Mouse (Mus musculus): ENCODE results near the gene Clybl.

The Clybl gene

DNA sequence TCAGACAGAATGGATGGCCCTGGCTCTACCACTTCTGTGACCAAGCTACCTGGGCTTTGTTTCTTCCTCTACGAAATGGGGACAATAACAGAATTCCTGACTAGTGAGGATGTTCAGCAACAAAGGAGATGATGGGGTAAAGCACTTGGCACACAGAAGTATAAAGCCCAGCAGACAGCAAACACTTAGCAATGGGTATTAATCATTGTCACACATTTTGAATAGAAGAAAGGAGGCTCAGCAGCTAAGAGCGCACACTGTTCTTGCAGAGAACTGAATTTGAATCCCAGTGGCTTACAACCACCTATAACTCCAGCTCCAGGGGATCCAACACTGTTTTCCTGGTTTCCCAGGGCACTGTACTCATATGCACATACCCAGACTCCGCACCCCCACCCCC lies 246.2 kb downstream of the Clybl start:
- no peak for DNase-seq (ENCODE audit: low spot score)

DNA sequence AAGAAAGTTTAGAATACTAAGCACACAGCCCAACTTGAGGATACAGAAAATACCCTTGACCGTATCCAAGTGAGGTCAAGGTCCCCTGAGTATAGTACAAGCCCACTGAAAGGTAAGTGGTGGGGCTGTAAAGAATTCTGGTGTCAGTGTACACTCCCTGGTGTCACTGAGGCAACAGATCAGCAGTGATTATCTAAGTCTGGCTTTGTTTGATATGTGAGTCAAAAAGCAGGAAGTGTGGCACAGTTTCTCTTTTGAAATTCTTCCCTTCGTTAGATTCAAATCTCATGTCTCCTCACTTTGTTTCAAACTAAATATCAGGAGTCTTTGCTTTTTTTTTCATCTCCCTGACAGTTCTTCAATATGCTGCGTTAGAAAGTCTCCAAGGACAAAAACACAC lies 251.1 kb downstream of the Clybl start:
- no peak for DNase-seq (ENCODE audit: low spot score)

DNA sequence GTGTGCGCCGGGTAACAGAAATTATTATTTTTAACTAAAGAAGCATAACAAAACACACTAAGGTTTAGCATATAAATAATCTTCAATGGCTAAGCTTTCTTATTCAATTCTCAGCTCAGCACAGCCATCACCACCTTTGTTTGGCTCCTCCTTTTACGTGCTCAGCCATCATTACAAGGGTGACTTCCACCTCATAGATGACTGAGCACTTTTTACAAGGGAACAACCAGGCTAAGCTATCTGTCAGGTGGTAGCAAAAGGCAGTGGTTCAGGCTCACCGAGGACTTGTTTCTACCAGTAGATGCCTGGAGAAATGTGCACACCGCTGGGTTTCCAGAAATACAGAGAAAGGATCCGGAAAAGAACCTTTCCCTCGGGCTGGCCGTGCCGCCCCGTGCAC lies 252.5 kb downstream of the Clybl start:
- DNase-seq (ENCODE audit: low spot score) = no peak

GRCm38 (mm10) chr14:122436850-122437249 lies 255.3 kb downstream of the Clybl start:
- DNase-seq (ENCODE audit: low spot score) = no peak

DNA sequence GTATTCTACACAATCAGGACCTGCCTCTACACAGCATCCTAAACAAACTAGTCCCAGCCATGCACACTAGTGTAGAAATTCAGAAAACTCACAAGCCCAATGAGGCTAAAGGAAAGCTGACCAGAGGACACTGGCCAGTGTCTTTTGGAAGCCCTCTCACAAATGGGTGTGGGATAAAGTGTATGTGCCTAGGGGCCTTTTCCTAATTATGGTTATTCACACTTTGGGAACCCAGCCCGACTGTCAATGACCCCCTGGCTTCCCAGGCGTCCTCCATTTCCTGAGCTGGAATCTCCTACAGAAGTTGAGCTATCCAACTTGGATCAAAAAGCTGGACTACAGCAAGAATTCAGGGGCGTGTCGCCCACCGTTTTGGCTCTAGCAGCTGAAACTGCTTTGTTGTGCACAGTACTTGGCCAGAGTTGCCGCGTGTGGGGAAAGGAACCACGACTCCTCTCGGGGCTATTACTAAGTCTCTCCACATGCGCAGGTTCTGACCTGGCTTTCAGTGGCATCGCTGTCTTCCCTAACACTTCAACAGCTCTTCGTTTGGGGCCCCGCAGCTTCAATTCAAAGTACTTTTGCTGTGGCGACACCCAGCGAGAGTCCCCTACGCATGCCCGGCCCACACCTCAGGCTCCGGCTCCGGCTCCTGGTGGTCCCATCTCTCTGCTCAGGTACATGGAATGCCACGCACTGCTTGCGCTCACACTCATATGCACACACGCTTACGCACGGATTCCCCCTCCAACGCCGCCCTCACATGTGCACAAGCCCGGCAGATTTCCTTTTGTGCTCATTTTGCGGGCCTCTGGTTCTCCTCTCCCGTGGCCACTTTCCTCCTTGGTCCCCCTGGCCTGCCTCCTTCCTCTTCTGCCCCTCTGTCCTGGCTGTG lies 268.3 kb downstream of the Clybl start:
- no peak for DNase-seq (ENCODE audit: low spot score)

- DNase-seq (ENCODE audit: low spot score) = peak; percentile 47
These were observed 269.2 kb downstream of the Clybl start, which contains the start of gene Gm5089 for GRCm38 (mm10) chr14:122450496-122451382. Gene Gm5089, minus strand, starts transcription at chr14:122451115.

GRCm38 (mm10) chr14:122451551-122452145 lies 270.1 kb downstream of the Clybl start:
- no peak for DNase-seq (ENCODE audit: low spot score)

Measured in MN1 (cell line).